Mouse (Mus musculus): Measurements from ENCODE around the gene Brd1.
A peak's percentile ranks its signal among the peaks of the same experiment; 100 is the strongest.
"Not testable (repeated sequence)": the region's sequence is repeated elsewhere in the genome, so short reads cannot be mapped to it uniquely, and the experiment has no call there.

The Brd1 gene

DNA sequence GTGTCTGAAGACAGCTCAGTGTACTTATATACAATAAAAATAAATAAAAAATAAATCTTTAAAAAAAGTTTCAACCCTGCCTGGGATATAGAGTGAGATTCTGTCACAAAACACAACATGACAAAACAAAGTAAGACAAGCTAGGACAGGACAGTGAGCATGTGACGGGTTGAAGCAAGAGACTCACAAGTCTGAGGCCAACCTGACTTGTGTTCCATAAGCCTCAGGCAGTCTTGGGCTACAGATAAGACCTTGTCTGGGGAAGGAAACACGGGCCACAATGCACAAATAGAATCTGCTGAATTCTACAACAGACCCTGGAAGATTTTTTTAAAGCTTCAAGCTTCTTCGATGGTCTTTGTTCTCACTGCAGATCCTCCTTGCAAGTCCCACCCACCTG is 6.8 kb downstream of the Brd1 start:
- no peak for DNase-seq

DNA sequence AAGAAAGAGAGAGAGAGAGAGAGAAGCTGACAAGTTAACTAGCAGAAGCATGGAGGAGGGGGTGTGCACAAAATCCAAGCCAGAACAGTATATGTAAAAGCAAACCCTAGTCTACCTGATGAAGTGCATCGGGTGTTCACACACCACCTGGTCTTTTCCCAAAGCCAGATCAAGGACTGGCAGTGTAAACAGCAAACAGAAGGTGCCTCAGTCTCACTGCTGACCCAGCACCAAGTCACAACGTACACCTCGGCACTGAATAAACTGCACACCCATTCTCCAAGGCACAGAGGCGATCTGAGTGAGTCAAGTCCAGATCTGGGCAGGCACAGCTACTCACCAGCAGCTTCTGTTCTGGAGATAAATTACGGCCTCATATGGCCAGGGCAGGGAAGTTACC is 9.0 kb downstream of the Brd1 start:
- no peak for DNase-seq

DNA sequence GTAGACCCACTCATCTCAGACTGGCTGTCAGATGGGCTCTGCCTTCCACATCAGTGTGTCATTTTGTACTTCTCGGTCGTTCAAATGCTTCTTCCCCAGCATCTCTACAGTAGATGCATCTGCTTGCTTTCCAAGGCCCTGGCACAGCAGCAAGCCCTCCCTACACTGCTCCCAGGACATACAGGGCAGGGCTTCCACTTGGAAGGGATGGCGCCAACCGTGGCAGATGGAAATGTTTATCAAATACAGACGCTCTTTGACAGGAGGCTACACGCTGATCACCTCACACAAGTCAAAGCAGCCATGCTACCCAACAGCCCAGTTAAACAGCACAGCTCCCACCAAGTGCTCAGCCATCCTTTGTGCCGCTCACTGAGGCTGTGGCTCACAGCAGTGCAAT is 9.7 kb downstream of the Brd1 start:
- DNase-seq: no peak

DNA sequence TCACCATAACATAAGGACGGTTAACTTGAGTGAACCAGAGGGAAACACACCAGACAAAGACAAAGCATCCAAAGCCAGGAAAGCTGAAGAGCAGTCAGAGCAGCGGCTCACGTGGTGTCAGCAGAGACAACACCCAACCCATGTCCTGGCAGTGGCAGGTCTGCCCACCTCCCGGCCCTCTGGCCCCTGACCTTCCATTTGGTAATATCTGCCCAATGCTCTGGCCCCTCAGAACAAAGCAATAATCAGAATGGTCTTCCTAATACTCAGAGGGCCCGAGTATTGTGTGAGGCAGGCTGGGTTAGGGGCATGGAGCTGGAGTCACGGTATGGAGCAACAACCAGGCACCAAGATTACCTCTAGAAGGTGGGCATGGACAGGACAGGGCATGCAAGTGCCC is 10.8 kb downstream of the Brd1 start:
- DNase-seq: no peak

DNA sequence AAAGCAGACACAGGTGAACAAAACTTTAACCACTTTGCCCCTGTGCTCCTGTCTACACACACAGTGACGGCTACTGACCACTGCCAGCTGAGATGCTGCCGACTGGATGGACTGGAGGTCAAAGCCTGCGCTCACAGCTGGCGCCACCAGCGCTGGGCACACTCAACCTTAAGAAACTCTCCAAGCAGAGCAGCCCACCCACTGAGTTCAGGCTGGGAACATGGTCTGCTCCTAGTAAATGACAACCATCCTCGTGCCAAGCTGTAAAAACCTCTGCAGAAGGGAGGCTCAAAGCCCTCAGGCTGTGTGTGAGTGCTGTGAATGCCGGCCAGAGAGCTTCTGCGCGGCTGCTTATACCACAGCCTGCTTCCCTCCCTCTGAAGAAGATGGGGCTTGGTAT is 16.8 kb downstream of the Brd1 start:
- no peak for DNase-seq

DNA sequence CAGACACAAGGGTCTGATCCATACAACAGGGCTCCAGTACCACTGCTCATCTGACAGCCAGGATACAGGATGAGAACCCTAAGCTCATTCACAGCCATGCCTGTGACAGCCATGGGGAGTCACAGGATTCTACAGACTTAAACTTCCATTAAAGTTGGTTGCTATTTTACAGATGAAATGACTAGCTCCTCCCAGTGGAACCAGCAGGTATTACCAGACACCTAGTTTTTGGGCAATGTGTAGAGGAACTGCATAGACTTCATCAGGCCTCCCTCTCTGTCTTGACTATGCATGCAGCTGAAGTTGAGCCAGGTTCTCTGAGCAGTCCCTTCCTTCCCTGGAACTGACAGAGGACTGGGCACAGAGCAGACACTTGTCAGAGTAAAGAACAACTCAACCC is 17.7 kb downstream of the Brd1 start:
- peak in 1 of 2 experiments; percentile 19 for DNase-seq

DNA sequence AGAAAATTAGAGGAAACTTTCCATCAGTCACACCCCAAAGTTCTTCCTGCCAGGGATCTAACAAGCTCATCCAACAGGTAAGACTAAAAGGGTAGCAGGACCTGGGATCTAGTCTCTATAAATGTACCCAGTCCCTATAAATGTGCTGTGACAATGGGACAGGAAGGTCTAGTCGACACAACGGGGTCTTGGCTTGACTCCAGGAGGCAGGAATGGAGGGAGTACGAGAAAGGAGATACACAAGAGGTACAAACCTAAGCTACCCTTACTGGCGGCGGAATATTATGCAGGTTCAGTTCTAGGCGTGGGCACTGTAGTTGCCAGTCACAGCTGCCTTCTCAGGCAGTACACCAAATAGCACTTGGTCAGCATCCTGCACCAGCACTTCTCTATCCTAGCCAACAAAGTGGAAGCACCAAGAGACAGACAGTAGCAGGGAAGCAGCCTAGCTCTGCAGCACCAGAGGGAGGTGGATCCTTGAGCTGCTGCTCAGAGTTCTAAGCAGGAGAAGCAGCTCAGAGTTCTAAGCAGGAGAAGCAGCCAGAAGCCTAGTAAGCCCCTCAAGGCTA is 19.9 kb downstream of the Brd1 start:
- no peak for DNase-seq

DNA sequence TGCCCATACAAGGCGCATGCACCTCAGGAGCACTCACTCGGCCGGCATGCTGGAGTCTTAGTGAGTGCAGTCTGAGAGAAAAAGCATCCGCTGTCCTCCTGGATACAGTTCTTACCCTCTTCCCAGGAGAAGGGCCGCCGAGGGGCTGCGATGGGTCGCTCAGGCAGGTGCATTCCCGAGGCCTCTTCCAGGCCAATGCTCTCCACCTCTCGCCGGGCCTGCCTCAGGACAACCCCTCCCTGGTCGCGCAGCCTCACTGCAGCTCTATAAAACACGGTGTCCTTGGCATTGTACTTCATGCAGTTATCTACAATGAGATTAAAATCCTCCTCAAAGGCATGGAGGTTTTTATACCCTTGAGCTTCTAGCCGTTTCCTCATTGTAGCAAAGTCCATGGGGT is 21.5 kb downstream of the Brd1 start:
- DNase-seq: no peak

DNA sequence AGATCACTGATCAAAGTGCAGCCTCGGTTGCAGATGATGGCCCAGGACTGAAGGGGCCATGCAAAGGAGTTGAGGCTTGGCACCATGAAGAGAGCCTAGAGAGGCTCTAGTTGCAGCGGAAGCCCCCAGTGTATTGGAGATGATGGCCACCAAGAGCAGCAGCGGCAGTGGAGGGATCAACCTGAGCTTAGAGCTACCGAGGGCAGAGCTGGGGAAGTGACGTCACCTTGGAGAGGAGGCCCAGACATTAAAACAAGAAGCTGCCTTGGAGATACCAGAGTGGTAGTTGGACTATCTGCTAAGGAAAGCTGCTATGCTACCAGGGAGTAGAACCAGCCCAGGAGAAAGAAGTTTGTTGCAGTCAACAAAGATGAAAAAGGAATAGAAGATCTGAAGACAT is 24.2 kb downstream of the Brd1 start:
- no peak for DNase-seq

DNA sequence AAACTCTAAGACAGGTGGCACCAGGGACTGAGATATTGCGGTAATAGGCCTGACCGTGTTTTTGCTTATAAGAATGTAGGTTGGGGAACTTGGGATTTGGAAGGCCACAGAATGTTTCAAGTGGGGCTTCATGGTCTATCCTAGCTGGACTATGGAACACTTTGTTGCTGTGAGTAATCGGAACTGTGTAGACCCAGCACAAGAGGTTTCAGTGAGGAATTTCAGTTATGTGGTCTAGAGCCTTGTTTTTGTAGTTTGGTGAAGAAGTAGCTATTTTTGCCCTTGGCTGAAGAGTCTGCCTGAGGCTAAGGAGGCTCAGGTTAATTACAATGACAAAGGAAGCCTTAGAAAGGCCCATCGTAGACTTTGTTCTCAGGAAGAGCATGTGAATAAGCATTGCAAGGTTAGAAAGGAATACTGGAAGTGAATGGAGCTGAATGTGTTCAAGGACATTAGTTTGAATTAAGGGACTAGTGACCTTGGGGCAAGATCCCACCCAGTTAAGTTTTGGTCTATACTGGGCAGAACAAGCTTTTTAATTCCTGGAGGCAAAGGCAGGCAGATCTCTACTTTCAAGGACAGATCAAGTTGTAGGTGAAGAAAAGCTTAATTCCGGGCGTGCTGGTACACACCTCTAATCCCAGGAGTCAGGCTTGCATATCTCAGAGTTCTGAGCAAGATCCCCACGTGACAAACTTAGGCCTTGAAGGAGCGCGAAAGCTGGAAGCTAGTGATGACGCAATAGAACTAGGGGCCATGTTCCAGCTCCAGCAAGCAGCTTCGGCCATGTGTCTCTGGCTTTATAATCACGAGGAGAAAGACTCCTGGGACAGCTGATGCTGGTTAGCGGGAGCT is 25.1 kb downstream of the Brd1 start:
- peak; percentile 40 to 53 for DNase-seq

DNA sequence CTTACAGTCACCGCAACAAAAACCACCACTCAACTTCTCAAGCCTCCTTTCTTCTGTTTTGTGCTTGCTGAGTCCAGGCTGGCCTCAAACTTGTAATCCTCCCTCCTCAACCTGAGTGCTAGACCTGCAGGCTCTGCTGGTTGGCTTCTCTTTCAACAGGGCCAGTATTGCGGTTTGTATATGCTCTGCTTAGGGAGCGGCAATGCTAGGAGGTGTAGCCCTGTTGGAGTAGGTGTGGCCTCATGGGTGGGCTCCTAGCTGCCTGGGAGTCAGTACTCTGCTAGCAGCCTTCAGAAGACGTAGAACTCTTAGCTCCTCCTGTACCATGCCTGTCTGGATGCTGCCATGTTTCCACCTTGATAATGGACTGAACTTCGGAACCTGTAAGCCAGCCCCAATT is 25.8 kb downstream of the Brd1 start:
- no peak for DNase-seq

DNA sequence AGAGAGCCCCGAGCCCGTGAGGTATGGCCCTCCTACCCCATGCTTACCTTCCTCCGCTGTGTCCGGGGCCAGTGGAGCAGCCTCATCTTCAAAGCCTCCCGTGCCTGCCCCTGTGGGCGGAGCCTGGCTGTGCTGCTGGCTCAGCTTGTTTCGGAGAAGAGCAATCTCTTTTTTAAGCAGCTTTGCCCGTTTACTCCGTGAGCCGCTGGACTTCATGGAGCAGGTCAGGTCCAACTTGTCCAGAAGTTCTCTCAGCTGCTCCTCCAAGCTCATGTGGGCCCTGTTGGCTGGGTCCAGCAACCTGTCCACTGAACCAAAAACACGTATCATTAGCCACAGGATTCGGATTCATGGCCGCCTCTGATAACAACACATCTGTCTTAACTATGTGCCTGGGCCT is 27.0 kb downstream of the Brd1 start:
- DNase-seq: not testable (repeated sequence)

DNA sequence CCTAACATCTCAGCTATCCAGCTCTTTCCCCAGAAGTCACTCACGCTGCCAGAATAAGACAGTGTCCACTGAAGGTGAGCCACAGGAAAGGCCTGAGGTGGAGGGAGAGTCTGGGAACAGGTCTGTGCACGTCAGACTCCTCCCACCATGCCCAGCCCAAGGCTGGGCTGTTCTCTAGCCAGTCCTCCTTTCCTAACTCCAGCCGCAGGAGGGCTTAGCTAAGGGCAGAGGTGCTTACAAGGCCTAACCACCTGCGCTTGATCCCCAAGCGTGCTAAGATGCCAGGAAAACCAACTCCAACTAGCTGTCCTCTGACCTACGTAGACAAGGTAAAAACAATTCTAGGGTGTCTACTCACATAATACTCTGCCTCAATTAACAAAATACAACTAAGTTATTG is 27.7 kb downstream of the Brd1 start:
- DNase-seq: peak in 1 of 2 experiments; percentile 16

DNA sequence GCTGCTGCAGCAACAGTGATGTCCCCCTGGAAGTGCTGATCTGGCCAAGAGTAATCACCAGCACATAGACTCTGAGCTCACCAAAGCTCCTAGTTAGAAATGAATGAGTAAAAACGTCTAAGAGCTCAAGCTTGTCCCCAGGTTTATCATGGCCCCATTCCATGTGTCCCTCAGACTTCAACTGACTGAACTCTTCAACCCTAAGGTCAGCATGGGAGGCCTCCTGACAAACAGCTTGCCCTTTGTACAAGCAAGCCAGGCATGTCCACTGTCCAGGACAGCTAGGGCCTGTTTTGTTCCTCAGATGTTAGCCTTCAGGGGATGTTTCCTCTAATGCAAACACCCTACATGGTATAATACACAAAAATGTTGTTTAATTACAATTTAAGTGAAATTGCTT is 29.7 kb downstream of the Brd1 start:
- DNase-seq: no peak

DNA sequence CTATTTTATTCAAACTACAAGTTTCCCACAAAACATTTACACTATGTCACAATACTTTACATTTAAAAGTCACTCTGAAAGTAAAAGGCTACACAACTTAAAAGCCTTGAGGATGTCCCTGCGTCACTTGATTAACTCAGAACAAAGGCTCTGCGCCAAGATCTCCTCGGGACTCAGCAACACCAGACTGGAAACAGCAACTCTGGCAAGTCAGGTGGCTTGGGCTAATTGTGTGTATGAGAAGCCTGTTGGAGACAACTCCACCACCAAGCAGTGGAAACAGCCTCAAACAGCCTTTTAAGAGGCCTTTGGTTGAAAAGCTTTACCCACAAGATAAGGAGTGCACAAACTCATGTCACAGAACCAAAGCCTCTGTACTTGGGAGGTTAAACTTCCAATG is 31.5 kb downstream of the Brd1 start:
- peak; percentile 24 to 53 for DNase-seq

DNA sequence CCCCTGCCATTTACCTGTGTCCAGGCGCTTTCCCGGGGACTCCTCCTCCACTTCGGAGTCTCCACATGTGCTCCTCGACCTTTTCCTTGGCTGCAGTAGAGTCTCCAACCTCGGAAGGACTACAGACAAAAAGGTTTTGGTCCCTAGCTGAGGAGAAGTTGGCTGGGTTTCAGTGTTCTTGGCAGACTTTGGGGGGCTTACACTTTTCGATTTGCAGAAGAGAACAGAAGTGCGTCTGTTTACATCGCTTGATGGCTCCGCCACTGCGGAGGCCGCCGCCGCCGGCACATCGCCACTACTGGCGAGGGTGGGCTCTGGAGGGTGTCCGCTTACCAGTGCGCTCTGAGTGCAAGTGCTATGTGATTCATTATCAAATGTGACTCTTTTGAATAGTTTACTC is 33.3 kb downstream of the Brd1 start:
- DNase-seq: no peak

DNA sequence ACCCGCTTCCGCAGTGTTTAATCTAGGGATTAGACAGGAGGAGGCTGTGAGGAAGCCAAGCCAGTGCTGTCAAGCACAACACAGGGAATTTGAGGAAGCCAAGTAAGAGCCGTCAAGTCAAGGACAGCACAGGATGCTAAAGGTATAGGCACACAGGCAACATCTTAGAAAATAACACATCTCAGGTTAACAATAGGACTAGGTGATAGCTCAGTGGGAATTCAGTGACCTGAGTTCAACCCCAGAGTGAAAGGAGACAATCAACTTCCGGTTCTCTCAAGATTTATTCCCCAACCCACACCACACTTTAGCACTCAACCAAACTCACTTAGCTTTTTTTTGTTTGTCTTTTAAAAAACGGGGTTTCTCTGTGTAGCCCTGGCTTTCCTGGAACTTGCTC is 34.5 kb downstream of the Brd1 start:
- DNase-seq: no peak

DNA sequence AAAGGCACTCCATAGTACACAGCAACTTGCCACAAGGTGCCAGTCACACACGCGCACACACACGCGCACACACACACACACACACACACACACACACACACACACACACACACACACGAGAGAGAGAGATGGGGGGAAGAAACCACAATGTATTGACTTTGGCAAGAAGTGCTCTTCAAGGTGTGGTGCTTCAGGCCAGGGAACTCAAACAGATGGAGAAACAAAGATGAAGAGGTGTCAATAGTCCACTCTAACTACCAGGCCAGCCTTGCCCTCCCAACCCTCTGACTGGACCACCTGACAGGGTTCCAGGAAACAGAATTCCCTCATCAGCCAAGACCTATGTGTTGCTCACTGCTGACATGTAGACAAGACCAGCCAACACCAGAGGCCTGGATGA is 36.4 kb downstream of the Brd1 start:
- peak; percentile 56 to 73 for DNase-seq

DNA sequence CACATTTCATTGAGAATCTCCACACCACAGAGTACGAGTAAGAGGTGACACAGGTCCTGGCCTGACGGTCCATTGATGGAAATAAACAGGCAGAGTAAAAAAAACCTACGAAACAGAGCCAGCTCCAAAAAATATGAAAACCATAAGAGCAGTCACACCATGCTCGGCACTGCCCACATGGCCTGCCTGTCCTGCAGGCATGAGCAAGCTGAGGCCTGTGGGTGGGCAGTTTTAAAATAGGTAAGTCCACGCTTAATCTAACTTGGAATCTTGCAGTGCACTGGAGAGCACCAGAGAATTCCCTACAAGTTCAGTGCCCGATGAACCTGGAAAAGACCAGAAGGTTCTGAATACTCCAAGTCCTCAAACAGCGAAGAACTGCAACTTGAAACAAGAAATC is 38.0 kb downstream of the Brd1 start:
- DNase-seq: no peak

DNA sequence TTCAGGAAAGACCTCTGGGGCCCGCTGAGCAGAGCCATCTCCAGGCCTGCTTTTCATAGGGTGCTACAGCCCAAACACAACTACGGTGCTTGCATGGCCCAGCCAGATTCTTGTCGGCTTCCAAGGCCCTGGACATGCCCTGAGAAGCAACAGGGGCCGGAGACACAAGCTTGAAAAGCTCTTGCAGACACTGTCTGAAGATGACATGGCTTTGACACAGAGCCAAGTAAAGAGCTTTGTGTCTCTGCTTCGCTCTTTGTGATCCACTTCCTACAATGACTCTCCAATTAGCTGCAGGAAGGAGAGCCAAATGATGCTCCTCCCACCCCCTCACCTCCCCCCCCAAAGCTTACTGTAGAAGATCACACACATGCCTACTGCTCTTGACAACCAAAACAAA is 40.0 kb downstream of the Brd1 start:
- DNase-seq: peak in 1 of 2 experiments; percentile 29

DNA sequence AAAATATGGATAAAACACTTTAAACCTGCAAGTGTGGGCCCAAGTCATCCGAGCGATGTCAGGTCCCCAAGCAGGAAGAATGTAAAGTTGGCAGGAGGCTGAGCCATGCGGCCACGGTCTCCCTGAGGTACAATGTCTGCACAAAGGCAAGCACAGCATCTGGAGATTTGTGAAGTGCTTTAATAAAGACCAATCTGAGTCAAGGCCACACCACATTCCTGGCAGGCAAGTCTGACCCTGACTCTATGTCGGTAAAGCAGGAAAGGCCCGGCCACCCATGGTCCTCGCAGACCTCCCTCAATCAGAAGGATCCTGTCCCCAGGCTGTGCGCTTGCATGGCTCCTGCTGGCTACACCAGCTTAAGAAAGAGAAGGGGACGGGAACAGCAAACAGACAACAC is 41.3 kb downstream of the Brd1 start:
- no peak for DNase-seq

DNA sequence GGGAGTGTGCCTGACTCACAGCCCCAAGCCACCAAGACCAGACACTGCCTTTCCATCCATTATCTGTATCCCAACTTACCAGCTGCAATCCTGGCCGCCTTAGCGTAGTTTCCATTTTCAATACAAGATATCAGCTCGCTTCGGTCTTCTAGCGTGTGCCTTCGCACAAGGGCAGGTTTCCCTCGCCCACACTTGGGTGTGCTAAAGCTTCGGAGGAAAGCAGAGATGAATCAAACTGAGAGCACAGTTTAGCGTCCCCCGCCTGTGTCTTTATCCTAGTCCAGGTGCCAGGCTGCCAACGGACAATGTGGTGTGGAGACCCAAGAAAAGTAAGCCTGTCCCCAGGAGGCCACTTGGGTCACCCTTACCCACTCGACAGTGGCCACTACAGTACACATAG is 42.9 kb downstream of the Brd1 start:
- no peak for DNase-seq

DNA sequence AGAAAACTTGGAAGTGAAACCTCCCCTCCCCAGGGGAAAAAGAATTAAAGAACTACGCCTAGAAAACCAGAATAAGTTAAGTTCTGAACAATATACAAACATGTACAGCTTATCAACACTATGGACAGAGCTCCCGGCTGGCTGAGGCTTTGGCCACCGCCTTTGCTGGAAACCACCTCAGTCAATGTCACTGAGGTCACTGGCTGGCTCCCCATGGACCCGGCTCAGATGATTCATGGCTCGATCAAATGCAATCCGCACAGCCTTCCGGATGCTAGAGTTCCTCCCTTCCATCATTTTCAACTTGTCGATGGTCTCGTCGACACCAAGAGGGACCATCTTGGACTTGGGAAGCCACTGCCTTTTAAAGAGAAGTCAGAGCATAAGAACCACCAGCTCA is 45.9 kb downstream of the Brd1 start:
- no peak for DNase-seq

DNA sequence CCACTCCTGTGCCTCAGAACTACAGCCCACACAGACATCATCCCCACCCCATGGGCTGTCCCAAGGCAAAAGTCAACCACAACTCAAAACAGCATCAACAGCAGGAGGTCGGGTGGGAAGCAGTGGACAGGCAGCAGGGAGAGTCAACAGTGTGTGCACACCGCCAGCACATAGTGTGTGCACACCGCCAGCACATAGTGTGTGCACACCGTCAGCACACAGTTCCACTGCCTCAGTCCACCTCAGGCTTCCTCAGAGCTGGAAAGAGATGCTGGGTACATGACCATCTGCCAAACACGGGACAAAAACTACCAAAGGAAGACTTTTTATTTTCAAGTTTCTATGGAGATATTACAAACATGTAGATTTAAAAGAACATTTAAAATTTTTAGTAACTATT is 47.3 kb downstream of the Brd1 start:
- DNase-seq: no peak

DNA sequence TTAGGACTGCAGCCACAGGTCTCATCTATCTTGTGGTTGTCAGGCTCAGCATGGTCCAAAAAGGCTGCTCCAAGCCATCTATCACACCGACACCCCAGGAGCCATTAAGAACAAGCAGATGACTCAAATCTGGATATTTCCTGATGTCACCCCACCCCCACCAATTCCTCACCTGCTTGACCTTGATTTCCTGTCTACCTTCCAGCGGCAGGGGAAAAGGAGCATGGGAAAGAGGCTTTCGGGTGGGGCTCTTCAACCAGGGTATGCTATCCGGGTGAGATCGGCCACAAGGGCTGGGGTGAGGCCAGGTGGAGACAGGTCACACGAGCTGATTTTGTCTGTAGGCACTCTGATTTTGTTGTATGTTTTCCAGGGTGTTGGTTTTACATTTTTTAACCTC is 50.0 kb downstream of the Brd1 start:
- no peak for DNase-seq
